Mouse (Mus musculus) liver, postnatal 0 days (tissue): ENCODE results near the gene Gm5431. TPM values are rescaled to one million over a fixed set of nuclear protein-coding genes. Genes with fewer than 3 reads are reported as not detected.
"Not testable (repeated sequence)": the region's sequence is repeated elsewhere in the genome, so short reads cannot be mapped to it uniquely, and the experiment has no call there.

Source experiments
- ATAC-seq: fragments of 200-750 bp; cut with Nextera tagmentation; 2 replicates; pipeline ENCODE4 v1.8.0; 2017; ENCODE audit warnings: mild to moderate bottlenecking, moderate library complexity
- DNase-seq: peaks from one replicate; pipeline ENCODE4 v3.0.0-alpha.2; 2016
- H3K27ac ChIP-seq: fragments of 300-500 bp; sonication (generic); 2 replicates; pipeline ENCODE4 v1.5.1; 2014; ENCODE audit warnings: antibody characterized with exemption, moderate library complexity, mild to moderate bottlenecking, low read depth
- H3K27me3 ChIP-seq: fragments of 300-500 bp; sonication (generic); 2 replicates; pipeline ENCODE4 v1.6.1; 2014; ENCODE audit warnings: low read length, control low read depth, mixed read lengths; ENCODE audit not compliant: insufficient read depth
- H3K36me3 ChIP-seq: fragments of 300-500 bp; sonication (generic); replicated peaks from 2 replicates; pipeline ENCODE4 v1.6.1; 2014; ENCODE audit warnings: mild to moderate bottlenecking, control low read depth, low read length, moderate library complexity, mixed read lengths; ENCODE audit not compliant: insufficient read depth
- H3K4me1 ChIP-seq: fragments of 300-500 bp; sonication (generic); 2 replicates; pipeline ENCODE4 v1.6.1; 2014; ENCODE audit warnings: antibody characterized with exemption, mild to moderate bottlenecking, control low read depth; ENCODE audit not compliant: insufficient read depth
- H3K4me2 ChIP-seq: fragments of 300-500 bp; sonication (generic); 2 replicates; pipeline ENCODE4 v1.6.1; 2014; ENCODE audit warnings: low read depth, mild to moderate bottlenecking, low read length, moderate library complexity, mixed read lengths
- H3K4me3 ChIP-seq: fragments of 300-500 bp; sonication (generic); 2 replicates; pipeline ENCODE4 v1.5.1; 2014; ENCODE audit warnings: low read depth, low read length
- H3K9ac ChIP-seq: fragments of 300-500 bp; sonication (generic); replicated peaks from 2 replicates; pipeline ENCODE4 v1.6.1; 2014; ENCODE audit warnings: mild to moderate bottlenecking, moderate library complexity
- H3K9me3 ChIP-seq: fragments of 300-500 bp; sonication (generic); 2 replicates; pipeline ENCODE4 v1.6.1; 2016; ENCODE audit warnings: mild to moderate bottlenecking, control low read depth, low read length, mixed read lengths
- CTCF ChIP-seq: sonication (generic); IDR thresholded peaks from 2 replicates; pipeline ENCODE4 v1.5.1; 2016; ENCODE audit warnings: antibody characterized with exemption, low read depth
- EP300 ChIP-seq: IDR thresholded peaks from 2 replicates; pipeline ENCODE4 v1.6.1; 2016; ENCODE audit warnings: antibody characterized with exemption, low read depth, mild to moderate bottlenecking
- WGBS: fragments of 180-500 bp; shearing (Covaris S2); extraction: QIAGEN DNeasy Blood & Tissue Kit; methylation state at CpG from one replicate; pipeline ENCODE4 v1.1.7; 2014; ENCODE audit not compliant: insufficient replicate concordance; 5-methylcytosine and 5-hydroxymethylcytosine counted together
- polyA plus RNA-seq: library from polyadenylated mRNA; unstranded; fragments of >200 nt; fragmentation: Nextera tagmentation; extraction: Ambion mirVana; gene quantifications from 2 replicates; pipeline ENCODE4 v1.2.1, GENCODE M21; 2015

Gene Gm5431
- 0.66 and 0.86 TPM in 2 replicates for polyA plus RNA-seq

GRCm38 (mm10) chr11:48902021-48902420 lies at the start of gene Gm5431:
TSS of gene Gm5431 (minus strand) at chr11:48902214.
- ATAC-seq (peak; percentile 47), DNase-seq (no peak)
- Histone ChIP-seq H3K27me3 (no peaks in the 10 kb centered on the region), H3K9me3 (no peaks in the 10 kb centered on the region), H3K4me3 (0 out of 2 replicates have a peak within 1 kb of the TSS, but pooled peaks have one; percentile 6), H3K9ac (no peak within 1 kb of the TSS), H3K4me2 (peak within 1 kb of the TSS; percentile 35), H3K27ac (peak within 1 kb of the TSS; percentile 85), H3K4me1 (peaks cover 10% of the 10 kb centered on the region; the same call in 1 of the 2 replicates), H3K36me3 (no peaks in the 10 kb centered on the region)
- WGBS: 41% methylated on average over 2 of the region's 2 CpGs
- TF ChIP-seq CTCF (no peak), EP300 (no peak)

- H3K36me3 ChIP-seq, H3K9me3 ChIP-seq, H3K27ac ChIP-seq, H3K27me3 ChIP-seq, ATAC-seq, H3K9ac ChIP-seq, H3K4me1 ChIP-seq, DNase-seq, H3K4me3 ChIP-seq, H3K4me2 ChIP-seq: not testable (repeated sequence)
- WGBS: 88% methylated on average over 6 of the region's 6 CpGs
These were observed 44.1 kb upstream of the Gm5431 start, which contains the start of gene Psme2b for GRCm38 (mm10) chr11:48946090-48946489. TSS of gene Psme2b (minus strand) at chr11:48946190.

- H3K4me2 ChIP-seq, H3K27ac ChIP-seq, H3K4me3 ChIP-seq, DNase-seq, H3K9me3 ChIP-seq, H3K27me3 ChIP-seq, ATAC-seq, H3K9ac ChIP-seq, H3K36me3 ChIP-seq, H3K4me1 ChIP-seq: not testable (repeated sequence)
These were observed 37.3 kb upstream of the Gm5431 start for GRCm38 (mm10) chr11:48939286-48939685.

- H3K4me2 ChIP-seq, H3K9ac ChIP-seq, H3K27me3 ChIP-seq, H3K9me3 ChIP-seq, H3K4me3 ChIP-seq, H3K4me1 ChIP-seq, DNase-seq, H3K36me3 ChIP-seq, H3K27ac ChIP-seq: not testable (repeated sequence)
- 0 out of 2 replicates have a peak, but pooled peaks have one; percentile 36 for ATAC-seq
- no CpG with 5 or more reads among the region's 3 CpGs for WGBS
These were observed 33.3 kb upstream of the Gm5431 start for GRCm38 (mm10) chr11:48935291-48935690.

GRCm38 (mm10) chr11:48933923-48934322 lies 31.9 kb upstream of the Gm5431 start:
- not testable (repeated sequence) for H3K9me3 ChIP-seq, H3K4me1 ChIP-seq, H3K4me2 ChIP-seq, H3K27ac ChIP-seq, H3K27me3 ChIP-seq, H3K4me3 ChIP-seq, H3K36me3 ChIP-seq, DNase-seq, ATAC-seq, H3K9ac ChIP-seq
- WGBS: 9% methylated on average over 1 of the region's 1 CpGs

GRCm38 (mm10) chr11:48933422-48933821 lies 31.4 kb upstream of the Gm5431 start:
- not testable (repeated sequence) for H3K4me2 ChIP-seq, H3K9me3 ChIP-seq, H3K4me3 ChIP-seq, H3K27me3 ChIP-seq, H3K27ac ChIP-seq, H3K36me3 ChIP-seq, H3K9ac ChIP-seq, ATAC-seq, H3K4me1 ChIP-seq, DNase-seq
- WGBS: 43% methylated on average over 1 of the region's 1 CpGs

- not testable (repeated sequence) for H3K36me3 ChIP-seq, H3K9ac ChIP-seq, H3K9me3 ChIP-seq, H3K4me1 ChIP-seq, DNase-seq, H3K27ac ChIP-seq, H3K4me3 ChIP-seq, H3K4me2 ChIP-seq, H3K27me3 ChIP-seq, ATAC-seq
- 86% methylated on average over 1 of the region's 1 CpGs for WGBS
These were observed 26.1 kb upstream of the Gm5431 start for GRCm38 (mm10) chr11:48928068-48928467.

- not testable (repeated sequence) for H3K27ac ChIP-seq, H3K4me2 ChIP-seq, ATAC-seq, H3K9me3 ChIP-seq, H3K27me3 ChIP-seq, DNase-seq, H3K36me3 ChIP-seq, H3K9ac ChIP-seq, H3K4me1 ChIP-seq, H3K4me3 ChIP-seq
These were observed 24.4 kb upstream of the Gm5431 start for GRCm38 (mm10) chr11:48926437-48926836.

- not testable (repeated sequence) for H3K9ac ChIP-seq, H3K36me3 ChIP-seq, H3K4me1 ChIP-seq, ATAC-seq, H3K27me3 ChIP-seq, DNase-seq, H3K9me3 ChIP-seq, H3K4me3 ChIP-seq, H3K4me2 ChIP-seq, H3K27ac ChIP-seq
- 38% methylated on average over 5 of the region's 5 CpGs for WGBS
These were observed 21.8 kb upstream of the Gm5431 start for GRCm38 (mm10) chr11:48923818-48924217.
